Mouse (Mus musculus) urinary bladder, postnatal 10 days (tissue): ENCODE measurements around the gene Lrfn3.

ENCODE experiments used
- DNase-seq: peaks from one replicate; pipeline ENCODE4 v3.0.0; 2022; ENCODE audit warnings: low spot score

Lrfn3 gene

GRCm38 (mm10) chr7:30362652-30363343, at the start of gene Lrfn3:
Gene Lrfn3 (minus strand): TSS chr7:30362772.
- DNase-seq = no peak

DNA sequence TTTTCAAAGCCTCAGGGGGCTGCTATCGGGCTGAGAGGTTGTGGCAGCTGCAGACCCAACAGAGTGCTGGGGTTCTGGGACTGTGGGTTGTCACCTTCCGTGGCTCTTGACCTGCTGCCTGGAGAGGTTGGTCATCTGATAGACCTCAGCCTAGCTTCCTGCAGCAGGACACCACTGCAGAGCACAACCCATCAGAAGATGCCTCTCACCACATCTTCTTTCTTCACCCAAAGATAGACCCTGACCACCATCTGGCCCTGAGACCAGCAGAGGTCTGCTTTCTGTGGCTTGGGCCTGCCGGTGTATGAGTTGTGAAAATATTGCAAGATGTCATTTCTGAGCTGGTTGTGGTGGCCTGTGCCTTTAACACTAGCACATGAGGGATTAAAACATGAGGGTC, 48.5 kb upstream of the Lrfn3 start:
- DNase-seq = no peak

DNA sequence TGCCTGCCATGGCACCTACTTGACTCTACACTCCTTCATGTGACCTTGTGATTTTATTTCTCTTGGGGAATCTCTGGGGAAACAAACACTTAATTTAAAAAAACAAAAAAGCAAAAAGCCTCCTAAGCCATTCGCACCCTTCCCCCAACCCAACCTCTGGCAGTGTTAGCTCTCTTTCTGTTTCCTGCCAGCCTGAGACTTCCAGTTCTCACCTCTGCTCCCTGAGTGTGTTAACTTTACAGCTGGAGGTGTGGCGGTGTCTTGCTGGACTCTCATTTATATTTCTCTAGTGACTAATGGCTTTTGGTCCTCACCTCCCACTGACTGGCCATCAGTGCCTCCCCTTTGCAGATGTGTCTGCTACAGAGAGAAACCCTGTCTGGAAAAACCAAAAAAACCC, 47.2 kb upstream of the Lrfn3 start:
- DNase-seq = no peak

- DNase-seq = no peak
Observed at GRCm38 (mm10) chr7:30408639-30409038, 46.1 kb upstream of the Lrfn3 start.

GRCm38 (mm10) chr7:30402343-30402742, 39.8 kb upstream of the Lrfn3 start:
- DNase-seq = no peak

DNA sequence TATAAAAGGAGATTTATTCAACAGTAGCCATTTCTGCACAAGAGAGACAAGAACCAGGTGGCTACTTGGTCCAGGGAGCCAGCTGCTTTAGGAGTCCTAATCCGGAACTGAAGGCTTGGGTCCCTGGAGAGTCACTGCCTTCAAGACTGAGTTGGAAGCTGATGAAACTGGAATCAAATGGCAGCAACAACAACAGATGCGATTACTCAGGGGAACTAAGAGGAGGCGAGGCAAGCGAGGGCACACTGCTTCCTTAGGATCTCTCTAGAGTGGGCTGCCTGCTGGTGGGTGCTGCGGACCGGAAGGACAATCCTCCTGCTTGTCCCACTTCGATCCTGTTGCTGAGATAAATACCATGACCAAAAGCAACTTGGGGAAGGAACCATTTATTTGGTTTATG, 37.1 kb upstream of the Lrfn3 start:
- DNase-seq = no peak

- no peak for DNase-seq
Observed at GRCm38 (mm10) chr7:30394871-30395270, 32.3 kb upstream of the Lrfn3 start.

GRCm38 (mm10) chr7:30394379-30394778, 31.8 kb upstream of the Lrfn3 start:
- no peak for DNase-seq

GRCm38 (mm10) chr7:30393631-30394030, 31.1 kb upstream of the Lrfn3 start:
- no peak for DNase-seq

DNA sequence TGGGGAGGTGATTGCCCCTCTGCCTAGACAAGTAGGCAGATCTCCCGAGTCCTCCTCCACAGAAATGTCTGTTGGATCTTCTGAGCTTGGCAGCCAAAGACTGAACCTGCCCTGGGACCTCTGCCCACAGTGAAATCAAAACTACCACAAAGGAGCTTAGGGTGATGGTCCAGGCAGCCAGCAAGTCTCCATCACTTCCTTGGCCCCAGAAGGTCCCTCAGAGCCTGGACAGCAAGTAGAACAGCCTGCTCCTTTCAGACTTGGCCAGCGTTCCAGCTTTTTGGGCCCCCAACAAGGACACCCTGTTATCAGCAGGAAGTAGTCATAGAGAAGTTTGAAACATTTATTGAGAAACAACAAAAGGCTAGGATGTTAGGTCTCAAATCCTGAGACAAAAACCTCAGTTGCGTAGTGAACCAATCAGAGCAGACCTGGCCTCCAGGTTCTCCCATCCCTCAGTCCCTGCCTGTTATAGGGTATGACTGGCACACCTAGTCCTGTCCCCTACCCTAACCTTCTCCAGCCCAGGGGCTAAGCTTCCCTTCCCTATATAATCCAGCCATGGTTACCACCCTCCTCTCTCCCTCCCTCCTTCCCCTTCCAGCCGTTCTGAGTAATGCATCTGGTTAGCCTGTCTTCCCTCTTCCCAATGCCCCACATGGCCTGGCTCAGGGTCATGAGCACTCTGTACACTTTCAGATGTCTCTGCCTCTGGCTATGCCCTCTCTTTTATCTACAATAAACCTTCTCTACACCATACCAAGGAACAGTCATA, 30.4 kb upstream of the Lrfn3 start:
- DNase-seq = no peak

DNA sequence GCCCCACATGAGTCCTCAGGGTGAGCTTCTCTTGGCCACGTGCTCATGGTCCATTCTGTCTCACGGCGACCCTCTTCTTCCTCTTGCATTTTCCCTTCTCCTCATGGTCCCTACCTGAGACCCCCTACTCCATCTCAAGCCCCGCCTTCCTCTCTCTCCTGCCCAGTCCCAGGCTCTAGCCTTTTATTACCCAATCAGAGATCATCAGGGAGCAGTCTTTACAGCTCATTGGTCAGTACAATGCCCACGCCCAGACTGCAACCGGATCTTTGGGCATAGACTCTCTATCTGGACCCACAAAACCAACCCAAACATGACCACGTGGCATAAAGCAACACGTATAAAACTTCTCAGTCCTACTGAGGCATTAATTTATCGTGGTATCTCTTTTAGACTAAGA, 21.5 kb upstream of the Lrfn3 start:
- no peak for DNase-seq

DNA sequence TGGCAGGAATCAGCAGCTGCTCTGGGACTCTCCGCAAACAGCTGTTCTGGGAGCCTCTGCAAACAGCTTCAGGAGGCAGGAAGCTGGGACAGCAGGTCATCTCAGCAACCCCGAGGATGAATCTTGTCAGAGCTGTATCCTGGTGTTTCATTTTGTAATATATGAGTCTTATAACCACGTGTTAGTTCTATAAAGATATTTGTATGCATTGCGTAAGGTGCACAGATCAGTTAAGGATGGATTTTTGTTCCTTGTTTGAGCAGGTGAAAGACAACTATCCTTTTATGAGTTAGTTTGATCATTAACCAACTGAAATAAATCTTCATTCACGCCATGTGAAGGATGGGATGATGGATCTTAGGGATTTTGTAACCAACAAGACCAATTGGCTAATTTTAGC, 17.5 kb upstream of the Lrfn3 start:
- no peak for DNase-seq

- peak; percentile 48 for DNase-seq
Observed at GRCm38 (mm10) chr7:30373501-30373962, 11.0 kb upstream of the Lrfn3 start.

DNA sequence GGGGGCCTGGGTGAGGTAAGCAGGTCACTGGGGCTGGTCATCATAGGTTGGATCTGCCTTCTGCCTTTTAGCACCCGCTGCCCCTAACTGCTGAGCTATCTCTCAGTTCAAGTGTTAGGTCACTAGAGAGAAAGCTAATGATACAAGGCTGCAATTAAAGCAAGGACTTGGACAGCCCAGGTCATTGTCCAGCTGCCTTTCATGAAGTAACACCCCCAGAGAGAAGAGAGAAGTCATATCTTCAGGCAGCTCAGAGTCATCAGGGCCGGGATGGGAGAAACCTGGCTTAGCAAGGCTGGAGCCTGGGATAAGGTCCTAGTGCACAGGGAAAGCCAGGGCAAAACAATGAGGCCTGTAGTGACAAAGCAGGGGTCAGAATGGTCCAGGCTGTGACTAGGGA, 4.9 kb upstream of the Lrfn3 start:
- DNase-seq = no peak

DNA sequence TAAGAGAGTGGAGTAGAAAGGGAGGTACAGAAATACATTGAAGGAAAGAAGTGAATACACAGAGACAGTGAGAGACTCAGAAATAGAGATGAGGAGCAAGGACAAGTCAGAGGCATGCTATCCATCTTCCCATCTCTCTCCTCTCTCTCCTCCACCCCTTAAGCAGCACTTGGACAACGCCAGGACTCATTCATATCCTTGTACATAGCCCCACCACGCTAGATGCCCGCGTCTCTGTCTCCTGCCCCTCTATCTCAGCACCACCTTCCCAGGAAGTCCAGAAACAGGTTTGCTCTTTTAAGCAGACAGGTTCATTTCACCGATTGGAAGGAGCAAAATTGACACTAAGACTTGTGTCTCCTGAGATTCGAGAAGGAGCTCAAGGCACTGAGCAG, 769 bp upstream of the Lrfn3 start:
- no peak for DNase-seq

DNA sequence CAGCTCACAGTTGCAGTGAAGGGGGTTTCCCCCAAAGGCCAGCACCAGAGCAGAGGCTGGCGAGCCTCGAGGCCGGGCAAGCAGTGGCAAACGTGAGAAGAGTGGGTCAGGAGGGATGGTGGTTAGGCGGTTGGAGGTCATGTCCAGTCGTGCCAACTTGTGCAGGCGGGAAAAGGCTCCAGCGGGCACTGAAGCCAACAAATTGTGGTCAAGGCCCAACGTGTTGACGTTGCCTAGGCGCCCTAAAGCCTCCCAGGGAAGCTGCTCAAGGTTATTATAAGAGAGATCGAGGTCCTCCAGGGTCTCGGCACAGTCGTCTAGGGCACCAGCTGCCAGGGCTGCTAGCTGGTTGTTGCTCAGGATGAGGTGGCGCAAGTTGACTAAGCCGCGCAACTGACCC, 2.5 kb downstream of the Lrfn3 start:
- no peak for DNase-seq

GRCm38 (mm10) chr7:30359276-30359865, 3.2 kb downstream of the Lrfn3 start:
- DNase-seq = no peak

GRCm38 (mm10) chr7:30358378-30359186, 4.0 kb downstream of the Lrfn3 start:
- no peak for DNase-seq

DNA sequence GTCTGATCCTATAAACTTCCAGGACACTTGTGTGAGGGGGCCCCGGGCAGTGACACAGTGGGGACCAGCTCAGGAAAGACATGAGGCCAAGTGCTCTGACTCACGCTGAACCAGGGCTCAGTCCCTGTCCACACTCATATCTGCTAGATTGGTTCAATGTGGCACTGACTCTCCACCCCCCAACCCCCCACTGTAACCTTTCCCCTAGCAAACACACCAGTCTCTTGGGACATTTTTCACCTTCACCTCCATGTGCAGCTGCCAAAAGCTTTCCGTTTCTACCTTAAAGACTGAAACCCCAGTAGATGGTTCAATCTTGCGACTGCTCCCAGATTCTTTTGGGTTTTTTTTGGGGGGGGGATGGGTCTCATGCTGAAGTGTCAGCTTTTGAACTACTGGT, 8.5 kb downstream of the Lrfn3 start:
- DNase-seq = no peak

- DNase-seq = no peak
Observed at GRCm38 (mm10) chr7:30353279-30353822, 9.2 kb downstream of the Lrfn3 start.

DNA sequence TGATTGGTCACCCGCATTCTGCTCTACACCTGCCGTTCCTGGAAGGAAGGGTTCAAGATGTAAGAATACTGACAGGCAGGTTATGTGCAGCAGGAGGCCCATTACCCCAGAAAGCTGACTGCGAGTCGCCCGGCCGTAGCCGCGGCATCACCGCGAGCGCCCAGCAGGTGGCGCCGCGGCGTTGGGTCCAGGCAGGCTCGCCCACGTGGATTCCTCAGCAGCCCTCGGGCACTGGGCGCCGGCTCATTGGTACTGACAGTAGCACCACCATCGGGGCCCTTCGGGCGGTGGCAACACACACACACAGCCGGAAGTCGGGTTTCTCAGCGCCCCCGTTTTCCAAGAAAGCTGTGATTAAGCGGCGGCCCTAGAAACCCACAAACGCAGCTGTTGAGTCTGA, 14.7 kb downstream of the Lrfn3 start:
- DNase-seq = no peak
